Mouse (Mus musculus): ENCODE results near the gene Atp5f1. TPM values are rescaled to one million over a fixed set of nuclear protein-coding genes. Genes with fewer than 3 reads are reported as not detected.

Atp5f1 gene
- polyA plus RNA-seq, 1 experiment: 309 TPM

DNA sequence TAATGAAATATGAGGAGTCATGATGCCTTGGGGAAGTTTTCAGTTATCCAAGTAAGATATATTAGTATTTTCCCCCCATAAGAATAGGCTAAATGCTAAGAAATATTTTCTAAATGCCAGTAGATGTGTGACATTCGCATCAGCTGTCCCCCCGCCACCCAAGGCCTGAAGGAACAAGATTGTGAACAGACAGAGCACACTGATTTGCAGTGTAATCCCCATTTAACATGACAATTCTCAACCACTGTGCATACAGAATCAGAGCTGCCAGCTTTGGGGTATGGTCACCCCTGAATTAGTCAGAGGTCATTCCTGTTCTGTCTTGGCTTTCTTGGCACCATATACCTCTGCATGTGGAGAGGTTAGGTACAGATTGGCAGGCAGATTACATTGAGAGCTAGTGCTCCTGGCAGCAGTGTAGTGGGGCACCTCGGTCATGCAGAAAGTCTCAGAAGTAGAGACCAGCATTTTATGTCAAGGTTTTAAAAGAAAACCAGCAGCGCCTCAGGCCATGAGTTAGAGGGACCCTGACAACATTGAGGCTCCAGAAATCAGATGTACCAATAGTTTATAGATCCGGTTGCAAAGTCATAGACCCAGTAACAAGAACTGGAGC lies 12.0 kb upstream of the Atp5f1 start:
- Histone ChIP-seq H3K4me1 (ENCODE audit: control insufficient read depth, insufficient read depth, low read length) (no peaks in the 10 kb centered on the region), H3K4me3 (ENCODE audit: insufficient read depth, low read length) (no peak overlapping the region), H3K27ac (ENCODE audit: insufficient read depth, low read length) (no peak overlapping the region)
- TF ChIP-seq POLR2A (IDR thresholded peaks at IDR 0.05; ENCODE audit: extremely low read depth, insufficient read depth, low read length): no peak
- no peak for TF ChIP-seq CTCF (IDR thresholded peaks at IDR 0.05; ENCODE audit: extremely low read depth, insufficient read depth, low read length)

DNA sequence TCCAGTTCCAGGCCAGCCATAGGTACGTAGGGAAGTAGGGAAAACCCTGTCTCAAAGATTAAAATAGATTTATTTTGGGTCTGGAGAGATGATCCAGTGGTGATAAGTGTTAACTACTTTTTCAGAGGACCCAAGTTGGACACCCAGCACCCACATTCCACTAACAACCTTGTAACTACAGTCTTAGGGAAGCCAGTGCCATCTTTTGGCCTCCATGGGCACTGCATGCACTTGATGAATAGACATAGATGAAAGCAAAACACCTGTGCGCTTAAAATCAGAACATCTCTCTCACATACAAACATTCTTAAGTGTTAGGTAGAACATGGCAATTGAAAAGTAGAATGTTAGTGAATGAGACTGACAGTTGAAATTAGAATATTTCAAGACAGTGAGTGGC lies 801 bp upstream of the Atp5f1 start:
- TF ChIP-seq CTCF (IDR thresholded peaks at IDR 0.05; ENCODE audit: extremely low read depth, insufficient read depth, low read length) (no peak), POLR2A (IDR thresholded peaks at IDR 0.05; ENCODE audit: extremely low read depth, insufficient read depth, low read length) (no peak)

DNA sequence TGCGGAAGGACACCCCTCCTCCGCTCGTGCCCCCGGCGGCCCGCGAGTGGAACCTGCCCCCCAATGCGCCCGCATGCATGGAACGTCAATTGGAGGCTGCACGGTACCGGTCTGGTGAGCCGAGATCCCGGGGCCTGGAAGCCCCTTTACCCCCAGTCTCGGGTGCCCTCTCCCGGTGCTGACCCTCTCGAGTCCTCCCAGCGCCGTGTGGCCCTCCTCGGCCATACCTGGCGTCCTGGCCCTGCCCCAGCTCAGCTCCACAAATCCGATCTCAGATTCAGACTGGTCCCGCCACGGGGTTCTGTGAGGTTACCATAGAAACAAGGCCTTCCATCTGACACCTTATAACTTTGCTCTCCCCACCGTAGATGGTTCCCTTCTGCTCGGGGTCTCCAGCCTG lies 314 bp downstream of the Atp5f1 start:
- Histone ChIP-seq H3K4me3 (ENCODE audit: insufficient read depth, low read length) (peak overlapping the region; percentile 94), H3K27ac (ENCODE audit: insufficient read depth, low read length) (no peak overlapping the region), H3K4me1 (ENCODE audit: control insufficient read depth, insufficient read depth, low read length) (peaks cover 6% of the 10 kb centered on the region; the same call in 1 of the 2 replicates)
- TF ChIP-seq CTCF (IDR thresholded peaks at IDR 0.05; ENCODE audit: extremely low read depth, insufficient read depth, low read length): no peak
- TF ChIP-seq POLR2A (IDR thresholded peaks at IDR 0.05; ENCODE audit: extremely low read depth, insufficient read depth, low read length): no peak

More for the DNA sequence above, 801 bp upstream of the Atp5f1 start:
- H3K27ac ChIP-seq (ENCODE audit: insufficient read depth, low read length): no peak overlapping the region
- peaks cover 6% of the 10 kb centered on the region; the same call in 1 of the 2 replicates for H3K4me1 ChIP-seq (ENCODE audit: control insufficient read depth, insufficient read depth, low read length)
- H3K4me3 ChIP-seq (ENCODE audit: insufficient read depth, low read length): no peak overlapping the region

DNA sequence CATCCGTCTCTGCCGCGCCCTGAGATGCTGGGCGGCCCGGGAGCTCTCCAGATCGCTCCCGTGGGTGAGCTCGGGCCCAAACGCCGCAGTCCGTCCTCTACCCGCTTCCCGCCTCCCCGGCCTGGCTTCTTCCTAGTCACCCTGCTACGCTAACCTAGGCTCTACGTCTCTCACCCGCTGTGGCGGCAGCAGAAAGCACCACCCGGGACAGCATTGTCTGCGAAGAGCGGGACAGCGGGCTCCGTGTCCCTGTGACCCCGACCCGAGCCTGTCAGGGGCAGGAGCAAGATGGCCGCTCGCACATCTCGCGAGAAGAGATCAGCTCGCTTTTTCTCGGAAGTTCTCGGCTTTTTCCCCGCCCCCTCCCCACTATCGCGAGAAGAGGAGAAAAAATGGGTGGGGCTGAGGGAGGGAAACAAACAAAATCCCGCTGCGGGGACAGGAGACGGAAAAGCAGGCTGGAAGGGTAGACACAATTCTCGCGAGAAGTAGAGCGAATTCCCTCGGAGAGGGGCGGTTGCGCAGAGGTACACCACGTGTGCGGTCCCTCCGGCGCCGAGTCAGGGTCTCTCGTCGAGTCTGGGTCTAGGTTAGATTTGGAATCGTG lies 822 bp downstream of the Atp5f1 start, which contains the start of gene Wdr77:
TSS of gene Wdr77 (plus strand) at position 396 of the 607 bp plus-strand sequence.
- peak within 1 kb of the TSS; percentile 96 for H3K27ac ChIP-seq (ENCODE audit: insufficient read depth, low read length)
- H3K4me3 ChIP-seq (ENCODE audit: insufficient read depth, low read length): peak within 1 kb of the TSS; percentile 94
- TF ChIP-seq CTCF (IDR thresholded peaks at IDR 0.05; ENCODE audit: extremely low read depth, insufficient read depth, low read length): no peak
- peak; percentile 79 for TF ChIP-seq POLR2A (IDR thresholded peaks at IDR 0.05; ENCODE audit: extremely low read depth, insufficient read depth, low read length)
- peaks cover 6% of the 10 kb centered on the region; the same call in 1 of the 2 replicates for H3K4me1 ChIP-seq (ENCODE audit: control insufficient read depth, insufficient read depth, low read length)

DNA sequence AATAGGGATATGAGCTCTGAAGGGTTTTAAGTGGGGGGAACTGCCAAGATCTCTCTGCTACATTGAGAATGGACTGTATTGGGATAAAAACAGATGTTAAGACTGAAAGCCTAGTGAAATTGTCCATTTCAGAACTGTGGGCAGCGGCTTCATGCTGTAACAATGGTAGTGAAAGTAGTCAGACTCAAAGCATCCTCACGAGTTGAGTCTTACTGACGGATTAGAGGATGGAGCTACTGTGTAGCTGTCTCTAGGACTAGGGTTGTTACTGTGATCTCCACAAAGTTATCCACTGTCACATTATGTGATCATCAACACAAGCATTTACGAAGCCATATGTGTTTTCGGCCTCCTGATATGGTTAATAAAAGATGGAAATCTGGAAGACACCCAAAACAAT lies 1.7 kb downstream of the Atp5f1 start:
- H3K4me3 ChIP-seq (ENCODE audit: insufficient read depth, low read length): peak overlapping the region; percentile 94
- TF ChIP-seq POLR2A (IDR thresholded peaks at IDR 0.05; ENCODE audit: extremely low read depth, insufficient read depth, low read length): no peak
- TF ChIP-seq CTCF (IDR thresholded peaks at IDR 0.05; ENCODE audit: extremely low read depth, insufficient read depth, low read length): no peak
- H3K27ac ChIP-seq (ENCODE audit: insufficient read depth, low read length): peak overlapping the region; percentile 96; the same call in 1 of the 2 replicates
- peaks cover 6% of the 10 kb centered on the region; the same call in 1 of the 2 replicates for H3K4me1 ChIP-seq (ENCODE audit: control insufficient read depth, insufficient read depth, low read length)

DNA sequence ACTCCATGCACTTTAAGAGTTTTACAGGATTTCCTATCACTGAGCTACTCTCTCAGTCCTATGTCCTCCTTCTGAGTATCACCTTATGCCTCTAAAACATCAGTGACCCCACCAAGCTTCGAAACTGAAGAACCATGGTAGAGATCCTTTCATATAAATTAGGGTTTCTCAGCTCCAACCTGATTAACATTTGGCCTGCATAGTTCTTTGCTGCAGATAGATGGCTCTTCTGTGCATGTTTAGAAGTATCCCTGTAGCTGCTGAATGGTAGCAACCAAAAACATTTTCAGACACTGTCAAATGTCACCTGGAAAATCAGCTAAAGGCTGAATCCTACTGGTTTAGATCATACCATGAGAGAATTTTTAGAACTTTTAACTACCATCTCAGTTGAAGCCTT lies 2.7 kb downstream of the Atp5f1 start:
- Histone ChIP-seq H3K4me3 (ENCODE audit: insufficient read depth, low read length) (peak overlapping the region; percentile 10; the same call in 1 of the 2 replicates), H3K4me1 (ENCODE audit: control insufficient read depth, insufficient read depth, low read length) (peaks cover 6% of the 10 kb centered on the region; the same call in 1 of the 2 replicates)

DNA sequence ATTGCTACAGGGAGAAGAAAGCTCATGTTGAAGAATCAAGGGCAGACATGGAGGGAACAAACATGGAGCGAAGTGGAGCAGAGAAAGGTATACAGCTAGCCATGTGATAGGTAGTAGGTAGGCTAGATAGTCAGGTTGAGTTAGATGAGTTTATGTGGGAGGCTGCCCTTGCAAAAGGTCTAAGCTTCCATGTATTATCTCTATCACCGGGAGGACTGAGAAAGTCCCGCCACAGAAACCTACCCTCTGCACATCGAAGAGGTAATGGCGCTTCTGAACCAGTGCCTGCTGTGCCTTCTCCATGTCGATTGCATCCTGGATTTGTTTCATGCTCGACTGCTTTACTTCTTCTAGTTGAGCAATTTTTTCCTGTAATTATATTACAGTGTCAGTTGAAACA lies 8.6 kb downstream of the Atp5f1 start:
- TF ChIP-seq CTCF (IDR thresholded peaks at IDR 0.05; ENCODE audit: extremely low read depth, insufficient read depth, low read length): no peak
- no peak for TF ChIP-seq POLR2A (IDR thresholded peaks at IDR 0.05; ENCODE audit: extremely low read depth, insufficient read depth, low read length)
- no peak overlapping the region for H3K27ac ChIP-seq (ENCODE audit: insufficient read depth, low read length)
- H3K4me3 ChIP-seq (ENCODE audit: insufficient read depth, low read length): no peak overlapping the region
- no peaks in the 10 kb centered on the region for H3K4me1 ChIP-seq (ENCODE audit: control insufficient read depth, insufficient read depth, low read length)

More for the DNA sequence above, 2.7 kb downstream of the Atp5f1 start:
- H3K27ac ChIP-seq (ENCODE audit: insufficient read depth, low read length): no peak overlapping the region
- TF ChIP-seq CTCF (IDR thresholded peaks at IDR 0.05; ENCODE audit: extremely low read depth, insufficient read depth, low read length) (no peak), POLR2A (IDR thresholded peaks at IDR 0.05; ENCODE audit: extremely low read depth, insufficient read depth, low read length) (no peak)

DNA sequence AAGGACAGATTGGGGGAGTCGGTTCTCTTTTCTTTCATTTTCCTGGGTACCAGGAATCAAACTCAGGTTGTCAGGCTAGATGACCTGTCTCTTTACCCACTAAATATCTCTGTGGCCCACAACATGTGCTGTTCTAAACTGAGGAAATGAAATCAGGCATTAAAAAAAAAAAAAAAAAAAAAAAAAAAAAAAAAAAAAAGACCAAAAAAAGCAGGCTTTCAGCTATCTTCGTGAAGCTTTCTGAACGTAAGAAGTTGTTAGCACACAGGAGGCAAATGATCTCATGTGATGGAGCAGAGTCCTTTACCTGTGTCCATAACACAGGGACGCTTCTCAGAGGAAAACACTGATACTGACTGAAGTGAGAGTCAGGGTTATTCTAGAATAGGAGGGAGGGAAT lies 23.8 kb downstream of the Atp5f1 start:
- Histone ChIP-seq H3K4me1 (ENCODE audit: control insufficient read depth, insufficient read depth, low read length) (no peaks in the 10 kb centered on the region), H3K27ac (ENCODE audit: insufficient read depth, low read length) (no peak overlapping the region), H3K4me3 (ENCODE audit: insufficient read depth, low read length) (no peak overlapping the region)
- TF ChIP-seq CTCF (IDR thresholded peaks at IDR 0.05; ENCODE audit: extremely low read depth, insufficient read depth, low read length) (no peak), POLR2A (IDR thresholded peaks at IDR 0.05; ENCODE audit: extremely low read depth, insufficient read depth, low read length) (no peak)

DNA sequence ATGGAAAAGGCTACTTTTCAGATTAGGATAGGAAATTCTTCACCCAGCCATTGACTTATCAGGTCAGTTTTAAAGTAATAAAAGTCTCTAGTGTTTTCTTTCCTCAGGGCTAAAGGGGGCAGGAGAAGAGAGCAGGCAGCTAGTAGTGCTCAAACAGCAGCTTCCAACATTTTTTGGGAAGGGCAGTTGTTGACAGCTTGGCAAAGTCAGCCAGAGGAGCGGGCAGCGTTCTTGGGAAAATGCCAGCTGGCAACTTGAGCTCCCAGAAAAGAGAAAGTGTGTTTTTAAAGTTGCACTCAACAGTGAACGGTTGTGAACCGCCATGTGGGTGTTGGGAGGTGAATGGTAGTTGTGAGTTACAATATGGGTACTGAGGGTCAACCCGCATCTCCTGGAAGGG lies 24.9 kb downstream of the Atp5f1 start:
- Histone ChIP-seq H3K4me1 (ENCODE audit: control insufficient read depth, insufficient read depth, low read length) (no peaks in the 10 kb centered on the region), H3K4me3 (ENCODE audit: insufficient read depth, low read length) (no peak overlapping the region), H3K27ac (ENCODE audit: insufficient read depth, low read length) (no peak overlapping the region)
- TF ChIP-seq CTCF (IDR thresholded peaks at IDR 0.05; ENCODE audit: extremely low read depth, insufficient read depth, low read length) (no peak), POLR2A (IDR thresholded peaks at IDR 0.05; ENCODE audit: extremely low read depth, insufficient read depth, low read length) (no peak)

DNA sequence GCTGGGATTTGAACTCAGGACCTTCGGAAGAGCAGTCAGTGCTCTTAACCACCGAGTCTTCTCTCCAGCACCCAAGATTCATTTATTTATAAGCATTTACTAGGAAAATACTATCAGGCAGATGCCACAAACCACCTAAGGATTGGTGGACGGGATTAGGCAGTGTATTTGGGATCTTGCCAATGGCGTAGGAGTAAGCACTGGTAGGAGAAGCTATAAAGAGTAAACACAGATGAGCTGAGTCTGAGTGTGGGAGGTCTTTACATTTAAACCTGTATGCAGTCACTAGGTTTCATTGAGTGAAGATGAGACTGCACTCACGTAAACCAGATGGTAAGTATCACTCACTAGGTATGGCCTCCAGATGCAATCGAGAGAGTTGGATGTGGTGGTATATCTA lies 26.0 kb downstream of the Atp5f1 start:
- H3K27ac ChIP-seq (ENCODE audit: insufficient read depth, low read length): no peak overlapping the region
- no peaks in the 10 kb centered on the region for H3K4me1 ChIP-seq (ENCODE audit: control insufficient read depth, insufficient read depth, low read length)
- H3K4me3 ChIP-seq (ENCODE audit: insufficient read depth, low read length): no peak overlapping the region
- no peak for TF ChIP-seq CTCF (IDR thresholded peaks at IDR 0.05; ENCODE audit: extremely low read depth, insufficient read depth, low read length)
- TF ChIP-seq POLR2A (IDR thresholded peaks at IDR 0.05; ENCODE audit: extremely low read depth, insufficient read depth, low read length): no peak

Measured in cortical plate, adult 2 months (tissue).